Mouse (Mus musculus): ENCODE measurements around the gene Tmco5.
"Not testable (repeated sequence)": the region's sequence is repeated elsewhere in the genome, so short reads cannot be mapped to it uniquely, and the experiment has no call there.

Tmco5 gene

DNA sequence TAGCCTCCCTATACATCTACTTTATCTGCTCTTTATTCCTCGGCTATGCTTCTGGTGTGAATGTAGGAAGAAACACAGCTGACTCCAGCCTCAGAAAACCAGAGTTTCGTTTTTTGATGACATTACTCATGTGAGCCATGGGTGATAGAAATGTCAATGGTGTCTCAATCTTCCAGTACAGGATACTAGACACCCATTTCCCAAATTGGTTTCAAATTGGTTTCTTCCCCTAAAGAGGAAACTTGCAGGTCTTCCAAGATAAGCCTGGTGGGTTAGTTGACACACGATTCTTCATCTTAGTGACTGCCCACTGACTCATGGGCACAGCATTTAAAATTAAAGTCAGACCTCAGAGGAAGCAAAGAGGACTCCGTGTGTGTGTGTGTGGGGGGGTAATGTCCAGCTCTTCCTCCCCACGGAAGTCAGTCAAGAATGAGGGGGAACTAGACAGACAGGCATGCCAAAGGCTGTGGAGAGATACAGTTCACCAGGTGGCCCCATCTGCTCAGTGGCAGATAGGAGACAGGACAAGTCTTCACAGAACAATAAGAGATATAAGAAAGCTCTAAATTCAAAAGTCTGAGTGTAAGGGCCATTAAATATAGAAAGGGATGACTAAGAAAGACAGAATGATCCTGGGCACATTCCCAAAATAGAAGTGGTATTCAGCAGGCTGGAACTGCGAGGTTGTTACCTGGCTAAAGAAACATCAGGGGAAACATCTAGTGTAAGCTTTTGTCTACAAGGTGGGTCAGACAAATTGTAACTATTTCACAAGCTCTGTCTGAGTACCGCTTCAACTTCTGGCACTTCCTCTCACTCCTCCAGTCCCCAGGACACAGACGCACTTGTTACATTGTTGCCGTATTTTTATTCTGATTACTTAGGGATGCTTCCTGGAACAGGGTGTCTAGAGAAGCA is 44.3 kb downstream of the Tmco5 start:
- DNase-seq (ENCODE audit: low spot score): no peak

DNA sequence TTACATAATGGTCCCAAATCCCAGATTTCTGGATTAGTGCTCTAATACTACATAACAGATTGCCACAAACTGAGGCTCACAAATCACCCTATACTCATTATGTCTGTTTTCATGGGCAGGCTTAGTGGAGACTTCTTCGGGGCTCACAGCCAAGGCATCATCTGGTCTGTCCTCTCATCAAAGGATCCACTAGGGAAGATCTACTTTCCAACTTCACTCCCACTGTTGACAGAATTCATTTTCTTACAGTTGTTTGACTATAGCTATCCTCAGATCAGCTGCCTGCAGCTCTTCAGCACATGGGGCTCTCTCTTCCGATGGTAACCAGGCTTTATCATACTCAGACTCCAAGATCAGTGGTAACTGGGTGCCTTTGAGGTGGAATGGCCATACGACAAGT is 45.2 kb downstream of the Tmco5 start:
- DNase-seq (ENCODE audit: low spot score): no peak

DNA sequence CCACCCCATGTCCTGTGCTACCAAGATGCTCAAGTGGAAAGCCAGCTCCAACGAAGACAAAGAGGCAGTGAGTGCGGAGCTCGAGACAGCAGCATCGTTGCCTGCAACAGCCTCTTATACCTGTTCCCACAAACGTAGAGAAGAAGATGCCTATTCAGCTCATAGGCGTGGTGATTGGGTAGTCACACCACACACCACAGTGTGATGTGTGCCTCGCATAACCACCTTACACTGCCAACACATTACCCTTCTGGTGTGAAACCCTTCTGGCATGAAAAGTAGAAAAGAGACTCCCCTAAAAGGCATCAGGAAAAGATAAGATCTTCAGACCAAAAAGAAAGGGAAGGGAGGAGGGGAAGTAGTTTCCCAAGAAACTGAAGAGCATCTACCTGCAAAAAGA is 45.8 kb downstream of the Tmco5 start:
- no peak for DNase-seq (ENCODE audit: low spot score)

DNA sequence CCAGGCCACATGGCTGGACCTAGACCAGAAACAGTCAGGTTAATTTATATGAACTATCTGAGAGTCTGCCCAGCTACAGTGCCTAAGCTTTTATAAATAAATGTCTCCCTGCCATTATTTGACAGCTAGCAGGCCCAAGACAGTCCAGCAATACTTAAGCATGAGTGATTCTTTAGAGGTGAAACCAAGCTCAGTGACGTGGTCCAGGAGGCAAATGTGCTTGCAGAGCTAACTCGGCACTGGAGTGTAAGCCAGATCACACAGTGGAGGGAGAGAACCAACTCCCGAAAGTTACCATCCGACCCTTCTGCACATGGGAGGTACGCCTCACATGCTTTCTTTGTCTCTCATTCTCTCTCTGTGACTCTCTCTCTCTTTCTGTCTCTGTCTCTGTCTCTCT is 46.7 kb downstream of the Tmco5 start:
- no peak for DNase-seq (ENCODE audit: low spot score)

DNA sequence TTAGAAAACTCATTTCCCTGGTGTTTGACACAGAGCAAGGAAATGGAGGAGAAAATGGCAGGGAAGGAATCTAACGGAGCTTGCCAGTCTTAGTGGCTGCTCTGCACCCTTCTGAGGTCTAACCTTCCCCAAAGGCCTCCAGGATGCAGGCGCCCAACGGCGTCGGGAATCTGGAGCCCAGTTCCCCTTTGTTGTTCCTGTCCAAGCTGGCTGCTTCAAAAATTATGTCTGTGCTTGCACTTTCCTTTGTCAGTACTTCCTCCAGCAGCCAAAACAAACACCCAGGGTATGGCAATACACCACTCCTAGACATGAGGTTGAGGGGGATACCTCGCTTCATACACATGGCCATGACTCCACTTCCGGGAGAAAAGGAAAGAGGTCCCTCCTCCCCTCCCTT is 53.7 kb downstream of the Tmco5 start:
- no peak for DNase-seq (ENCODE audit: low spot score)

DNA sequence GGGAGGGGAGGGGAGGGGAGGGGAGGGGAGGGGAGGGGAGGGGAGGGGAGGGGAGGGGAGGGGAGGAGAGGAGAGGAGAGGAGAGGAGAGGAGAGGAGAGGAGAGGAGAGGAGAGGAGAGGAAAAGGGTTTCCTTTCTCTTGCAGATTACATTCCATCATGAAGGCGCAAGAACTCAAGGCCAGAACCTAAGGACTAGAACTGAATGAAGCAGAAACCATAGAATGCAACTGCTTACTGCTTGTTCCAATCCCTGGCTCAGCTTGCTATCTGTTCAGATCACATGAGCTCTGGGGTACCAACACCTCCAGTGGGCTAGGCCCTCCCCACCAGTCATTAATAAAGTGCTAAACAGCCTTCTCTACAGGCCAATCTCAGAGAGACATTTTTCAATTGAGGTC is 55.7 kb downstream of the Tmco5 start:
- DNase-seq (ENCODE audit: low spot score): not testable (repeated sequence)

DNA sequence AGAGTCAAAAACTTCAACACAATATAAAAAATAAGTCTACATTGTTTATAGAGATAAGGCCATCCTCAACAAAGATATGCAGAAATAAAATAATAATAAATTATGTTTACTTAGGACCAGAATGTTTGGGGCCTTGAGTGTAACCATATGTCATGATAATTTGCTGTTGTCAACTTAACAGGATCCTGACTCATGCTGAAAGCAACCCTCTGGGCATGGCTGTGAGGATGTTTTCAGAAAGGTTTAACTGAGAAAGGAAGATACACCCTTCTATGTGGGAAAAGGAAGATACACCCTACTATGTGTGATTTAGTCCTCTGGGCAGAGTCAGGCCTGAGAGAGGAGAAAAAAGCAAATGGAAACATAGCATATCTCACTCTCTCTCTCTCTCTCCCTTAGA is 56.3 kb downstream of the Tmco5 start:
- DNase-seq (ENCODE audit: low spot score): no peak

DNA sequence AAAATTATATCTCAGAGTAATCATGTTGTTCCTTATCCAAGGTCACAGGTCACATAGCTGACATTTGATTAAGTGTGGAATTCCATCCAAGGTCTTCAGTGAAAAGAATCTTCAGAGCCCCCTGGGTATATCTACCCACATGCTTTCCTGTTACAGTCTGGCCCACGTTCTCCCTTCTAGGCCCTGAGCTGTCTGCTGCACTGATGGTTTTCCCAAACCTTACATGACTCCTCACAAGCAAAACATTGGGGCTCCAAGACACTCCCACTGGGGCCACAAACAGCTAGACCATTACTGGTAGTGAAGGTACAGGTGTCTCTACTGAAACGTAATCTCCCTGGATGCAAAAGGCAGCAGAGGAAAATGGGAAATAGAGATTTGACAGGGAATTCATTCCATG is 57.9 kb downstream of the Tmco5 start:
- no peak for DNase-seq (ENCODE audit: low spot score)

DNA sequence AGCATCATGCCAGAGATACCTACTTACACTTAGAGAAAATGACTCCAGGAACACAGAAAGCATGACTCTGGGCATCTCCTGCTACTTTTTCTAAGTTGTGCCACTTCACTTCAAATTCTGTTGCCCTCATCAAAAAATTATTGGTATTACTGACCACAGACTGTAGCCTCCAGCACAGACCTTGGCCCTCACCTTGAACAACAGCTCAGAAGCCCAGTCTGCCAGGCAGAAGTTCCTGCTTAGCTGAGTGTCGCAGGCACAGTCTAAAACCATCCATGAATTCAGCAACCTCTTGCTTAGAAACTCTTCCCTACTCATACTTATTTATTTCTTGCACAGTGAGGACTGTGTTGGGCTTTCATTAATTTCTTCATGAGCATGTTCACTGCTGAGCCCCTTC is 58.7 kb downstream of the Tmco5 start:
- no peak for DNase-seq (ENCODE audit: low spot score)

DNA sequence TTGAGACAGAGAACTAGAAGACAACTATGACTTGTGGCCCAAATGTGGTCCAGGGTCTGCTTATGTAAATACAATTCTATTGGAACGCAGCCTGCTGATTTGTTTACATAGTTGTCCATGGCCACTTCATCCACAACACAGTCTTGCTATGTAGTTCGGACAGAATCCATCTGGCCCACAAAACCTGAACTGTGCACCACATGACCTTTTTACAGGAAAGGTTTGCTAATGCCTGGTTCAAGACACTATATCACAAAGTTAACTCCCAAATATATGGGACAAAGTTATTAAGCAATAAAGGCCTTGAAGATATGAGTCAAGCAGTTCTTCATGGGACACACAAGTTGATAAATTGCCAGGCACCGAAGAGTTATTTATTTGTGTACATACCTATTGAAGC is 63.3 kb downstream of the Tmco5 start:
- peak; percentile 21 for DNase-seq (ENCODE audit: low spot score)

Measured in adipocyte (in vitro differentiated cells).